Mouse (Mus musculus) layer of hippocampus, adult 8-10 months (tissue): ENCODE measurements around the gene Dlec1. TPM values are rescaled to one million over a fixed set of nuclear protein-coding genes. Genes with fewer than 3 reads are reported as not detected.

Experiments used
- DNase-seq, 2 experiments: peaks; one replicate each; pipeline ENCODE4 v3.0.0; 2022; ENCODE audit warnings: low spot score in 2 of 2
- total RNA-seq, 4 experiments: library from RNA; stranded (reverse); gene quantifications; 2 replicates each; pipeline ENCODE4 v1.2.4; 2022

Dlec1 gene
- total RNA-seq, 4 experiments from 2014 or later = 2.9 to 10.3 (median 3.9) TPM

GRCm38 (mm10) chr9:119089437-119089836 is 12.8 kb upstream of the Dlec1 start:
- DNase-seq = no peak

GRCm38 (mm10) chr9:119090462-119090861 is 11.8 kb upstream of the Dlec1 start:
- DNase-seq = no peak

- DNase-seq = no peak
Observed at GRCm38 (mm10) chr9:119091581-119092310, 10.5 kb upstream of the Dlec1 start.

- no peak for DNase-seq
Observed at GRCm38 (mm10) chr9:119092473-119093418, 9.5 kb upstream of the Dlec1 start.

- peak; percentile 69 to 76 for DNase-seq
Observed at GRCm38 (mm10) chr9:119093419-119094295, 8.6 kb upstream of the Dlec1 start, which contains the start of gene Plcd1. Gene Plcd1, minus strand, starts transcription at chr9:119093502.

GRCm38 (mm10) chr9:119094462-119095109 is 7.7 kb upstream of the Dlec1 start:
- no peak for DNase-seq

GRCm38 (mm10) chr9:119100177-119100898 is 1.9 kb upstream of the Dlec1 start:
- peak; percentile 66 to 77 for DNase-seq

- DNase-seq = no peak
Observed at GRCm38 (mm10) chr9:119102783-119103113, 470 bp downstream of the Dlec1 start.

- no peak for DNase-seq
Observed at GRCm38 (mm10) chr9:119107566-119107965, 5.3 kb downstream of the Dlec1 start.

- DNase-seq = no peak
Observed at GRCm38 (mm10) chr9:119109685-119110353, 7.5 kb downstream of the Dlec1 start.

GRCm38 (mm10) chr9:119110640-119111039 is 8.4 kb downstream of the Dlec1 start:
- no peak for DNase-seq

- no peak for DNase-seq
Observed at GRCm38 (mm10) chr9:119114911-119115310, 12.6 kb downstream of the Dlec1 start.

- DNase-seq = no peak
Observed at GRCm38 (mm10) chr9:119119409-119120167, 17.3 kb downstream of the Dlec1 start.

GRCm38 (mm10) chr9:119120168-119120560 is 17.9 kb downstream of the Dlec1 start:
- no peak for DNase-seq

- no peak for DNase-seq
Observed at GRCm38 (mm10) chr9:119122596-119123369, 20.5 kb downstream of the Dlec1 start.

GRCm38 (mm10) chr9:119128436-119129181 is 26.3 kb downstream of the Dlec1 start:
- no peak for DNase-seq

- DNase-seq = no peak
Observed at GRCm38 (mm10) chr9:119130692-119131091, 28.4 kb downstream of the Dlec1 start.
